In the genomic region with DNA sequence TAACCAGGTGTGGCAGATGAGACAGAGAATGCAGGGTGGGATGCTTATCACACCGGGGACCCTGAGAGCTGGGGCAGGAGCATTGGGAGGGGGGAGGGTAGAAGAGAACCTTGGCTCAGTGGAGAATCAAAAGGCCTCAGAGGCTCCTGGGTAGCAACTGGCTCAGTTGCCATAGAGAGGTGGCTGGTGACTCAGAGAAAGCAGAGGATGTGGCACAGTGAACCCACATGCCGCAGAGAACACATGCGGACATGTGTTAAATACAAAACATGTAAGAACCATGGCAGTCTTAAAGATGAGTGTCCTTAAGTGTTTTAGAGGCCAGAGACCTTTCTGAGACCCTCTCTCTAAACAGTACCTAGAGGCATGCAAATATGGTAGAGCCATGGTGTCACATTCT, we compare ENCODE assay signal across 26 mouse cellular contexts. TPM values are rescaled to one million over a fixed set of nuclear protein-coding genes. Genes with fewer than 3 reads are reported as not detected.
DNase-seq lines count a peak whose midpoint lies in the region; ATAC-seq lines count a peak whose summit lies in the region.
"Had no signal": no experiment of that assay in that cellular context is flagged by ENCODE, and none has a peak within 500 bp of the region (broad histone marks: within the 10 kb centered on the region; RNA-seq: fewer than 3 reads in every experiment).

No protein-coding gene starts in this region.

- no peak for ATAC-seq in megakaryocyte, adult 5-6 weeks (ENCODE audit: poor library complexity, severe bottlenecking)
- ATAC-seq: forebrain, embryonic 13.5 days; forebrain, embryonic 16.5 days; hindbrain, embryonic 16.5 days; inflammation-experienced regulatory T-cells, adult 6 months; intestine, postnatal 0 days had no signal

- DNase-seq in 416B (ENCODE audit: low read depth): peak; percentile 69
- peak; percentile 21 to 30 for DNase-seq in CD8-positive naive resting alpha-beta T cell, adult 2 months (ENCODE audit: low read depth in 2 of 2, low spot score in 2 of 2)
- DNase-seq in R1 (ENCODE audit: low read depth, low spot score): peak; percentile 25
- peak; percentile 14 for DNase-seq in induced T-regulatory cell, adult 2 months (ENCODE audit: low read depth)
- no peak for DNase-seq in urinary bladder, postnatal 4 days (ENCODE audit: low spot score in 2 of 2)
- DNase-seq in adrenal gland, postnatal 36 days: no peak
- DNase-seq: adrenal gland, adult 2 months; adrenal gland, postnatal 14 days; cerebellum, adult 18-20 months; cerebellum, adult 9-10 months; cerebellum, postnatal 14 days; gastrocnemius, postnatal 10 days; gastrocnemius, postnatal 36 days; heart, adult 2 months had no signal

RNA-seq across cellular contexts. Expression of a gene that starts 6.9 kb away (rescaled TPM):
- 86.7 and 96.5 TPM in 2 replicates for total RNA-seq in megakaryocyte, adult 5-6 weeks (2015)
- 27.8 and 31.4 TPM in 2 replicates for total RNA-seq in megakaryocyte, adult 5-6 weeks (2017)
- 100 to 1,000 TPM; 229 to 231 TPM for total RNA-seq in adrenal gland, postnatal 36 days (2021)

RNA-seq across cellular contexts. Expression of a gene that starts 7.3 kb away (rescaled TPM):
- total RNA-seq in megakaryocyte, adult 5-6 weeks (2015): not detected in 2 replicates
- total RNA-seq in megakaryocyte, adult 5-6 weeks (2017): not detected in 2 replicates
- total RNA-seq in adrenal gland, postnatal 36 days (2021): under 1 TPM in 1 of 2 experiments, not detected in 1; 0.26 TPM
- total RNA-seq: adrenal gland, adult 2 months; adrenal gland, postnatal 14 days; ES-E14; gastrocnemius, adult 18-20 months; gastrocnemius, postnatal 10 days; gastrocnemius, postnatal 36 days; granulocyte monocyte progenitor cell, adult 5-6 weeks; heart, adult 2 months; heart, postnatal 25 days; hematopoietic stem cell, adult 5-6 weeks had no signal

RNA-seq across cellular contexts. Expression of a gene that starts 15.1 kb away (rescaled TPM):
- 0.22 and 3.2 TPM in 2 replicates for total RNA-seq in megakaryocyte, adult 5-6 weeks (2015)
- total RNA-seq in megakaryocyte, adult 5-6 weeks (2017): 0.49 and 0.88 TPM in 2 replicates
- 100 to 1,000 TPM; 326 to 370 TPM for total RNA-seq in adrenal gland, postnatal 36 days (2021)

RNA-seq across cellular contexts. Expression of a gene that starts 24.2 kb away (rescaled TPM):
- total RNA-seq in megakaryocyte, adult 5-6 weeks (2015): 0.71 and 1.3 TPM in 2 replicates
- 0.04 TPM in 1 of 2 replicates, not detected in the other for total RNA-seq in megakaryocyte, adult 5-6 weeks (2017)
- 1 to 10 TPM; 3.1 to 5.9 TPM for total RNA-seq in adrenal gland, postnatal 36 days (2021)
- total RNA-seq: gastrocnemius, postnatal 10 days; heart, postnatal 25 days; hematopoietic stem cell, adult 5-6 weeks had no signal

RNA-seq across cellular contexts. Expression of a gene that starts 27.3 kb away (rescaled TPM):
- 15.1 and 17.1 TPM in 2 replicates for total RNA-seq in megakaryocyte, adult 5-6 weeks (2015)
- 24.6 and 25.7 TPM in 2 replicates for total RNA-seq in megakaryocyte, adult 5-6 weeks (2017)
- total RNA-seq in adrenal gland, postnatal 36 days (2021): 1 to 10 TPM; 2.4 to 2.5 TPM
- total RNA-seq: CH12.LX; hematopoietic stem cell, adult 5-6 weeks had no signal

Comparison
In these comparisons a context has a peak if more than half of its experiments do, and no peak if none do; other contexts are left out.
1. DNase-seq: peak in 416B (single experiment), CD8-positive naive resting alpha-beta T cell, adult 2 months (2 of 2), R1 (single experiment) and induced T-regulatory cell, adult 2 months (single experiment); none in urinary bladder, postnatal 4 days (0 of 2) and adrenal gland, postnatal 36 days (0 of 2).
2. RNA of a gene that starts 15.1 kb away (total RNA-seq): 326 to 370 TPM in adrenal gland, postnatal 36 days; 0.22 to 3.2 TPM in megakaryocyte, adult 5-6 weeks; every median in the first group is over 10 times any median in the second.